Mouse (Mus musculus) 3134 (cell line): ENCODE results near the gene Bivm.

Experiments
- DNase-seq: peaks from one replicate; pipeline ENCODE4 v3.0.0-alpha.2; 2011; ENCODE audit warnings: low spot score; ENCODE audit not compliant: insufficient read length; ENCODE audit errors: extremely low read depth

The Bivm gene

DNA sequence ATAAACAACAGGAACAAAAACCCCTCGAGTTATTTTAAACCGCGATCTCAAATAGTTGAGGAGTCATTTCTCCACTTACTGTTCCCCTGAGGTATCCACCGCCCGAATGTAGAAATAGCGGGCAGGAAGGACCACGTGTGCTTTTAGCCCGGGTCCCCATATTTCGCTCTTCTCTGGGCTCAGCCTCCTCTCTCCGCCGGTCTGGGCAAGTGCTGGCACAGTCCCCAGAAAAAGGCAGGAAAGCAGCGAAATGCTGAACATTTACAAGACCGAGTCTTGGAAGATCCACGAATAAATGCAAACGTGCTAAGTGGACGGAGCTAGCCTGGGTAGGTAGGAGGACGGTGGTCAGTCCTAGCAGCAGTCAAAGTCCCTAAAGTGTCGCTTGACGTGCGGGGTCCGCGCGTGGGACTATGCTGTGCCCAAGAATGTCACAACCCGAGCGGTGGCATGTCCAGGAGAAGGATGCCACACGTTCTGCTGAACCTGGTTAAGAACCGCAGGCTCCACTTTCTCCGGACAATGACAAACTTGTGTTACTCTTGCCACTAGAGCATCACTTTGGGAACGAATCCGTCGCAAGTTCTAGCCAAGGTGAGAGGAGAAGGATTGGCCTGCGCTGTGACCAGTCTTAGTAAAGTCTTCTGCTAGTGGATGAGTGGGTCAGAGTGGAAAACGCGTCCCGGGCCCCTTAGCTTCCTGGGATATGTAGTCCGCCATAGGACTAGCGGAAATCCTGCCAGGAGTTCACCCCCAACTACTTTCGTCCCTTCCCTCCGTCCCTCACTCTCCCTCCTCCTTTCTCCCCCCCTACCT is at the start of gene Bivm, which contains the start of gene Kdelc1:
Gene Bivm (plus strand): TSS at position 719 of the 816 bp plus-strand sequence.
Gene Kdelc1 (minus strand): TSS at position 570 of the 816 bp plus-strand sequence.
- DNase-seq: peak; percentile 84

- no peak for DNase-seq
Observed at GRCm38 (mm10) chr1:44101448-44102225, 17.1 kb upstream of the Bivm start.

DNA sequence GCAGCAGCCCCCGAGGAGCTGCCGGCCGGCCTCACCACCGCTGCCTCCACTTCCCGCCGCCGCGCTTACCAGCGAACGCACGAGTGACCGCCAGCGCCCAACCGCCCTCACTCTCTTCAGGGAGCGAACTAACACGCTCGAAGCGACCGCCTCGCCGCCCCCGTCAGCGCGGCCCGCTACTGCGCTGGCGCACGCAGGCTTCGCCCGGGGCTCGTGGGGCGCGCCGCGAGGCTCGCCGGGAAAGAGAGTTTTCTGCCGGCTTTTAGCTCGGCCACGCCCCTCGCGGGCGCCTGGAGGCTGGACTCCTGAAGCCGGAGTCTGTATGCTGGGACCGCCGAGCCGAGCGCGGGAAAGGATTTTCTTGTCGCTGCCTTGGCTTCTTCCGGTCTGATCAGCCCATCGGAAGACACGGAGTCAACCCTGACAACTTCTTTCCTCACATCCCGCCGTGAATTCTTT is 16.5 kb upstream of the Bivm start, which contains the start of gene Tex30:
Gene Tex30 (minus strand): TSS at position 183 of the 459 bp plus-strand sequence.
- peak; percentile 99 for DNase-seq

- DNase-seq: no peak
Observed at GRCm38 (mm10) chr1:44102939-44103338, 15.8 kb upstream of the Bivm start.

DNA sequence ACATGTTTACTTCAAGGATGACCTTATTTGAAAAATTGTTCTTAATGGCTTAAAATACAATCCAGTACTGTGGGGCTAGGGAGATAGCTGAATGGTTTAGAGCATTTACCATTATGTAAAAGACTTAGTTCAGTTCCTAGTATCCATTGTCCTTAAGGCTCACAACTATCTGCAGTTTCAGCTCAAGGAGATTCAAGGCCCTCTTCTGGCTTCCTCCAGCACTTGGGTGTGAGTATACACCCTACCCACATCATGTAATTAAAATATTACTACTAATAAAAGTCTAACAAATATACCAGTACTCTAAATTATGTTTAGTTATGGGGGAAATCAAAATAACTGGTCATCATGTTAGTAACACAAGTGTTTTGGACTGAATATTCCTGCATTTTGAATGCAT is 1.2 kb upstream of the Bivm start:
- DNase-seq: no peak

GRCm38 (mm10) chr1:44119201-44120073 is 680 bp downstream of the Bivm start:
- peak; percentile 89 for DNase-seq

DNA sequence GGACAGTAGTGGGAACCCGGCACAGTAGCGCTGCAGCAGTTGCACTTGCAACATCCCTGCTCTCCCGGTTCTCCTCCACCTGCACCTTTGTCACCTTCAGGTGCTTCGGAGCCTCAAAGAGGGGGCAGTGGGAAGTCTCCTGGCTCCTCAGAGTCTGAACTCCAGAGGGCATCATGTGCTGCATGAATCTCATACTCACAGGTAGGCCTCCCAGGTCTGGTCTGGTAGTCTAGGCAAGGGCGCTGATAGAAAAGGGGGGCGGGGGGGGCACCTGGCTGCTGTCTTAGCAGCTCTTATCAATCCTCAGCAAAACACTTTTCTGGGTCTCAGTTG is 1.3 kb downstream of the Bivm start:
- no peak for DNase-seq

- no peak for DNase-seq
Observed at GRCm38 (mm10) chr1:44122256-44122655, 3.5 kb downstream of the Bivm start.

- DNase-seq: no peak
Observed at GRCm38 (mm10) chr1:44125590-44125989, 6.8 kb downstream of the Bivm start.

- no peak for DNase-seq
Observed at GRCm38 (mm10) chr1:44129929-44130581, 11.3 kb downstream of the Bivm start.

DNA sequence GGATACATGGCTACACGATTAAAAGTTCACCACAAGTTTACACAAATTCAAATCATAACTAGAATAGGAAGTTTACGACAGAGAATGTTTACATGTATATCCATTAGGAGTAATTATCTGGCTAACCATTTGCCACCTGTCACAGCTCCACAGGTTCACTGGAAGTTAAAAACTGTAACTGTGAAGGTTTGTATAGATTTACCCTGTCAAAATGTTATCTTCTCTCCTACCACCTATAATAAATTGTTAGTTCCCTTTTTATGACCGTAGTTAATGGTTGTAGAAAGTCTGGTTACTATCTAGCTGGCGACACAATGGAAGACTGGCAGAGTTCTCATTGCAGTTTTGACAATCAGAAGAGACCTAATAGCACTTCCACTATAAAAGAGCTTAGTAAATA is 21.5 kb downstream of the Bivm start:
- no peak for DNase-seq

DNA sequence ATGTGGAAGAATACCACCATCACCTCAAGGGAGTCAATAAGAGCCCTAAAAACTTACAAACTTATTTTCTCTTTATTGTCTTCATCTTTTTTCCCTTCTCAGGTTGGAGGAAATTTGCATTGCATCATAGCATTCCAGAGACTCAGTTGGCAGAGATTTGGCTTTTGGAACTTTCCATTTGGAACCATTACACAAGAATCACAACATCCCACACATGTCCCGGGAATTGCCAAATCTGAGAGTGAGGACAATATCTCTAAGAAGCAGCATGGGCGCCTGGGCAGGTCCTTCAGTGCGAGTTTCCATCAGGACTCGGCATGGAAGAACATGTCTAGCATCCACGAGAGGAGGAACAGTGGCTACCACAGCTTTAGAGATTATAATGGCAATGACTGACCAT is 24.0 kb downstream of the Bivm start:
- no peak for DNase-seq

GRCm38 (mm10) chr1:44147563-44148381 is 29.0 kb downstream of the Bivm start, which contains the start of gene Ercc5:
TSS of gene Ercc5 (plus strand) at chr1:44147744.
- DNase-seq: peak; percentile 95

DNA sequence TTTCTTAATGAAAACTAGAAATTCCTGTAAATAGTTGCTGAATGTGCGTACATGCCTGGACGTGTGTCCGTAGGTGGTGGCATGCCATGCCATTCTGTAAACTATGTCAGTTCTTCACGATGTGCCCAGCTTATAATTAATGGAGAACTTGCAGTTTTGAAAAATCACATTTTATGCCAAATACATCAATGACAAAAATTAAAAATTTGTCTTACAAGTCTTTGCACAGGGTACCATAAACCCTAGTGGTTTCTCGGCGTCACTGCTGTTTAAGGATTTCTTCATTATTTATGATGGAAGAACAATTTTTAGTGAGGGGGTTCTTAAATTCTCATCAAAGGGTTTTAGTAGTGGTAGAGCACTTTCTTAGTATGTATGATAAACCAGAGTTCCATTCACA is 29.9 kb downstream of the Bivm start:
- no peak for DNase-seq

- DNase-seq: no peak
Observed at GRCm38 (mm10) chr1:44155287-44155686, 36.5 kb downstream of the Bivm start.

GRCm38 (mm10) chr1:44158317-44158716 is 39.6 kb downstream of the Bivm start:
- no peak for DNase-seq

- no peak for DNase-seq
Observed at GRCm38 (mm10) chr1:44161818-44162217, 43.1 kb downstream of the Bivm start.

GRCm38 (mm10) chr1:44162389-44162788 is 43.6 kb downstream of the Bivm start:
- DNase-seq: no peak

DNA sequence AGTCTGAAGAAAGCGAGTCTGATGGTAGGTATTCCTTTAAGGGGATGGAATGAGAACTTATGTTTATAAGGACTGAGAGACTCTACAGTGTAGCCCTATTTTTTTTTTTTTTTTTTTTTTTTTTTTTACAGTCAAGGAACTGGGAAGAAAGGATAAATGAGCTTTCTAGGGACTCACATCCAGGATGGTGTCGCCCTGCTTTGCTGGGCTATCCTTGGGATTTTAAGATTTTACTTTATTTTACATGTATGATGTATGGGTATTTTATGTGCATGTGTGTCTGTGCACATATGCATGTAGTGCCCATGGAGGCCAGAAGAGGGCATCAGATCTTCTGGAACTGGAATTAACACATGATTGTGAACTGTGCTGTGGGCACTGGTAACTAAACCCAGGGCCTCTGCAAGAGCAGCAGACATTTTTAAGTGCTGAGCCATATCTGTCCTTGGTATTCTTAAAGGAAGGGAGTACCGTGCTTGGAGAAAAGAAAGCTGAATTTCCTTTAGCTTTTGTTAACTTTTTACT is 49.2 kb downstream of the Bivm start:
- DNase-seq: no peak
